Mouse (Mus musculus) brain, embryonic 14.5 days (tissue): ENCODE data around the gene Gdnf. TPM values are rescaled to one million over a fixed set of nuclear protein-coding genes. Genes with fewer than 3 reads are reported as not detected.

Experiments
- DNase-seq: peaks from one replicate; pipeline ENCODE4 v3.0.0-alpha.2; 2011; ENCODE audit warnings: low read depth
- CTCF ChIP-seq: fragments of 200-500 bp; IDR thresholded peaks from 2 replicates; pipeline ENCODE4 v1.5.1; 2012; ENCODE audit warnings: inconsistent platforms, mild to moderate bottlenecking, moderate library complexity, borderline replicate concordance; ENCODE audit not compliant: insufficient read depth, insufficient read length; ENCODE audit errors: extremely low read depth
- POLR2A ChIP-seq: fragments of 200-500 bp; IDR thresholded peaks from 2 replicates; pipeline ENCODE4 v1.6.1; 2012; ENCODE audit warnings: mild to moderate bottlenecking, inconsistent platforms, borderline replicate concordance; ENCODE audit not compliant: poor library complexity, insufficient read depth, insufficient read length, severe bottlenecking; ENCODE audit errors: extremely low read depth
- polyA plus RNA-seq: library from polyadenylated mRNA; depleted of rRNA; stranded (reverse); fragments of >200 nt; gene quantifications from 2 replicates; pipeline ENCODE4 v1.2.3, GENCODE M21; 2012

Gene Gdnf
- polyA plus RNA-seq, 1 experiment: 0.44 TPM

DNA sequence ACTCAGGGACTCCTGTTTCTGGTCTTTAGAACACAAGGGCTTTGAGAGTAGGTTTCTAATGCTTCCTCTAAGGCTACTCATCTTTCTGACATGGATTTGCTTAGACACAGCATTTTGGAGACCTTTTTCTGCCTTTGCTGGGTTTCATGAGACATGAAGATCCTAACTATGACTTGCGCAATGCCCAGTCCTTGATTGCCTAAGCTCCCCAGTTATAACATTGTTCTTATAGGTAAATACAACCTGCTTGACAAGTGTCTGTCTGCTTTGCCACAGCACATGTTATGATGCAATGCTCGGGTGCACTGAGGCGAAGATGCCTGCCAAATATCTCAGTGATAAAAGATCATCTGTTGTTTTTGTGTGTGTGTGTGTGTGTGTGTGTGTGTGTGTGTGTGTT is 54.7 kb downstream of the Gdnf start:
- TF ChIP-seq CTCF (no peak), POLR2A (no peak)
- no peak for DNase-seq

DNA sequence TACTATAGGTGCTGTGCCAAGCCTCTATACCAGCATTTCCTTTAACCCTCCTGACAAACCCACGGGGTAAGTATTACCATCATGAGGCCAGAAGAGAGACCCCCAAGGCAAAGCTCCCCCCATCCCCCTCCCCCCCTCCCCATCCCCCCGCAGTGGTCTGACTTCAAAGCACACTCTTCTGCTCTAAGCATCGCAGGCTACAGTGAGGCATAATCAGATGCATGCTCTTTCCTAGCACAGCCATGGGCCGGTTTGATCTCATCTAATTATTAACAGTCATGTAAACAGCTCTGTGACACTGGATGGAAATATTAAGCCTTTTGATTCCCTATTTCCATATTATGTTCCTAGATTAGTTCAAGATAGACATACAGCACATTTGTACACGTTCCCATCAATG is 61.8 kb downstream of the Gdnf start:
- TF ChIP-seq CTCF: no peak
- TF ChIP-seq POLR2A: no peak

DNA sequence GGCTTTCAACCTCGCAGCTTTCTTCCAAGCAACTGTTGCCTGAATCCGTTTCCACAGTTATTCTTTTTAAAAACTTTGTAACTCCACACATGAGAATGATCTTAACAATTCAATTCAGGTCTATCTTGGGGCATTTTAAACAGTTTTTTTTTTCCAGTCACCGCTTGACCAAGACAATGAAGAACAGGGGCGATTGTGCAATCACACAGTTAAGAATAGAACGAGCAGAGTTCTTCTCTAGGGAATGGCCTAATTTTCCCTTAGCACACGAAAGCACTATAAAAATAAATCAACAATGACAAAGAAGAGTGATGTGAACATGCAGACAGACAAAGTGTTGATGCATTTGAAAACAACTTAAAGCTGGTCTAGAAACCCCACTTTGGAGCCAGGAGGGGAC is 65.2 kb downstream of the Gdnf start:
- DNase-seq: no peak
- no peak for TF ChIP-seq CTCF
- TF ChIP-seq POLR2A: no peak

More for the DNA sequence above, 61.8 kb downstream of the Gdnf start:
- no peak for DNase-seq

DNA sequence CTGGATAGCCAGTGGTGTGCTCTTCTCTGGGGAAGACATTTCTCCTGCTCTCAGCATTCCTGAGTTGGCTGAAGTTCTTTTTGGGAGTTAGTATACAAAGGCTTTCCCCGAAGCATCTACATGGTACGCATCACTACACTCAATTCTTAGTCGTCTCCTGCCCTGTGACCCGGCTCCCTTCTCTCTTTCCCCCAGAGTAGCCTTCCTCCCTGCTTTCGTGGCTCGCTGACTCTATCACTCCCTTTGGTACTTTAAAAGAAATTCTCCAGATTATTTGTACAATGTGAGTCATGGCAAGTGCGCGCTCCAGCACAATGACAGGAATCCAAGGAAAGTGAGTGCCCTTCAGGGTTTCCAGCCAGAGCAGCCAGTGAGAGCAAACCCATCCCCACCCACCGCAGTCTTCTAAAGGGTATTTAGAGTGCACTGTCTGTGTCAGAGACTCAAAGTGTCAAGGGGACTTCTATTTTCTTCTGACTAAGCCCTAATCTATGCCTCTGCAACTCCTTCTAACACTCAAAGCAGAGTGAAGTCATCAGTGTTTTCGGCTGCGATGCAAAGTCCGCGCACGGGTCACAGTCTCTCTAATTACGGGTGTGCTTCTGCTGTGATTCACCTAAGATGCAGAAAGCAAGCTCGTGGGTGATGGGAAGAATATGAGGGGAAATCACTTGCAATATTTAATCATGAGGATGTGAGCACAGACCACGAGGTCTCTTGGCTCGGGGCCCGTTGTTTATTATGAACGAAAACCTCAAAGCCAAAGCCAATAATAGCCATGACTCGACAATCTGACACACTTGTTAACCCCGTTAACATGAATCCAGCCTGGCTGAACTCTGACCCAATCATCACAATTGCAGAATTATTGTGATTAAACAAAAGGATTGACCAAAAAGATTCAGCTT is 67.2 kb downstream of the Gdnf start:
- DNase-seq: peak; percentile 45
- TF ChIP-seq POLR2A (no peak), CTCF (no peak)

DNA sequence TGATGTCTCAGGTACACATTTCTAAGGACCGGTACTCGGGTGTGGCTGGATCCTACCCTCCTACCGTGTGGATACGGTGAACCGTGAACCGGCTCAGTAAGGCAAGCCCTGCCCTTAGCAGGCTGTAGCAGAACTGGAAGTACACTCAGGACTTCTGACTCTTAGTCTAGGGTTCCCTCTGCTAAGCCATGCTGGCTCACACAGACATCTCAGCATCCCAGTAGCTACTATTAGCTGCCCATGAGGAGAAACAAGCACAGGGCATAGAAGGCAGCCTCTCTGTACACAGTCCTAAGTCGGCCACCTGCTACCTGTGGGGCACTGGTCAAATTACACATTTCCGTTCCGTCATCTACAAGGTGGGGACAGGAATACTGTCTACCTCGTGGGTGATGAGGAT is 68.2 kb downstream of the Gdnf start:
- TF ChIP-seq POLR2A (no peak), CTCF (no peak)
- no peak for DNase-seq

DNA sequence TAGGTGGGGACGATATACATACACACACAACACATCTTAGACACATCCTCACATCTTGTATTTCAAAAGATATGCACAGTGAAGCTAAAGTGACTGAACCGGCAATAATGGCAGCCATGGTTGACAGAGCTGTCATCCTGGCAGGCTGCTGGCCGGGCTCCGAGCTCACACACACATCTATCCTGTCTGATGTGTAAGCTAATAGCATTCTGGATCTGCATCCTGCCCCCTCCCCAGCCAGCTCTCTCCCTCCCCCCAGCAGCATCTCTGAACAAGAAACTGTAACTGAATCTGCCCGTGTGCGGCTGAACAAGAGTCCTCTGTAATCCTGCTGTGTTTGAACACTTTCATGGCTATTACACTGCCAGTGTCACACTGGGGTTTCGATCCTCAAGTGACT is 69.3 kb downstream of the Gdnf start:
- peak; percentile 33 for DNase-seq
- no peak for TF ChIP-seq POLR2A
- no peak for TF ChIP-seq CTCF

DNA sequence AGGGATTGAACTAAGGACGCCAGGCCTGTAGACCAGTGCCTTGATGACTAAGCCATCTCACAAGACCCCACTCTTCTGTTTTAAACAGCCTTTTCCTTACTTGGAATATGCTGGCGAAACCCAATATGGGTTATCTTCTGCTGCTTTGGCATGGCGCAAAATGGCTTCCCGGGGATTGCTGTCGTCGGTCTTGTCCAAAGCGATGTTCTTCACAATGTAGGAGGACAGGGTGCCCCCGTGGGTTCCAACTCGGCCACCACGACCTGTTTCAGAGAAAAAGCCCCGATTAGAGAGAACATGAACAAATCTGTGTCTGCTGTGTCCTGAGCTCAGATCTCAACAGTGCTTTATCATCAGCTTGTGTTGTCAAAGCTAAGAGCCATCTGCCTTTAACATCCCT is 73.5 kb downstream of the Gdnf start:
- no peak for DNase-seq

DNA sequence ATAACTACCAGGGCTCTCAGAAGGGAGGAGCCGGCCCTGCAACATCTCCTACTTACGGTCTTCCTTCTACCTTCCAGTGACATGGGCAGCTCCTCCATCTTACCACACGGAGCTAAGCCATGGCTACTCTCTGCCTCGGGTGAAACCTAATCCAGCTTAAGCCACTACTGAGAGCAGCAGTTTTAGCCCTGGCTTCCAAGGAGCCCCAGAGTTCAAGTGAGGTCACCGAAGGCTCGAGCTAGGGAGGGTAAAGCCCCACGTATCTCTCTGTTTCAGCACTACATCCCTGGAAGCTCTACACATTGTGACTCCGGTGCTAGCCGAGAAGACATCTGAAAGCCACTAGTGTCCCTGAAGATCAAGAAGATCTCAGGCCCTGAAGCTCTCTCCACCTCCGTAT is 74.5 kb downstream of the Gdnf start:
- DNase-seq: no peak
- TF ChIP-seq POLR2A (no peak), CTCF (no peak)

More for the DNA sequence above, 73.5 kb downstream of the Gdnf start:
- no peak for TF ChIP-seq POLR2A
- TF ChIP-seq CTCF: no peak

DNA sequence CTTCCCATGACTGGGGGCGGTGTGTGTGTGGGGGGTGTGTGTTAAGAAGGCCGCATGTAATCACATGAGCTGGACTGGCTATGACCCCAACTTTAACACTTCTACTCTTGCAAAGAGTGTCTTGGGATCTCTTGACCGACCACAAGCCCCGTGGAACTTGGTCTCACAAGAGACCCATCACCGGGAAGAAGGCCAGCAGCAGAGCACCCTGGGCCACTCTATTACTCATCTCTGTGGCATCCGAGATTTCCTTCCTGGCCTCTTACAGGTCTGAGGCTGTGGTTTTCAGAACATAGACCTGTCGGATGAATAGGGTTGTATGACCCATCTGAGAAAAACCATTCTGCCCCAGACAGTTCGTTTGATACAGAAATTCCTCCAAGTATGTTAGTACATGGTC is 75.9 kb downstream of the Gdnf start:
- TF ChIP-seq POLR2A: no peak
- no peak for TF ChIP-seq CTCF
- DNase-seq: no peak
